Mouse (Mus musculus) cortical plate, adult 2 months (tissue): ENCODE measurements around the gene 1700029H14Rik.

Source experiments
- CTCF ChIP-seq: fragments of 200-500 bp; IDR thresholded peaks from 2 replicates; pipeline ENCODE4 v1.5.1; 2011; ENCODE audit warnings: mild to moderate bottlenecking, control low read depth, low read length; ENCODE audit not compliant: insufficient read depth; ENCODE audit errors: extremely low read depth
- POLR2A ChIP-seq: fragments of 200-500 bp; IDR thresholded peaks from 2 replicates; pipeline ENCODE4 v1.6.1; 2011; ENCODE audit warnings: mild to moderate bottlenecking, low read length, control low read depth; ENCODE audit not compliant: insufficient read depth; ENCODE audit errors: extremely low read depth

GRCm38 (mm10) chr8:13594884-13595323 lies 32.6 kb upstream of the 1700029H14Rik start:
- TF ChIP-seq CTCF (no peak), POLR2A (no peak)
